Mouse (Mus musculus): ENCODE data around the gene Hist2h2bb. TPM values are rescaled to one million over a fixed set of nuclear protein-coding genes. Genes with fewer than 3 reads are reported as not detected.

Hist2h2bb gene
- polyA plus RNA-seq, 1 experiment from 2014 or later: 3.2 TPM

- WGBS: 2% methylated on average over 11 of the region's 11 CpGs
Observed at GRCm38 (mm10) chr3:96247356-96248140, 22.0 kb upstream of the Hist2h2bb start.

GRCm38 (mm10) chr3:96248141-96249033, 21.2 kb upstream of the Hist2h2bb start:
- peak overlapping the region; percentile 35 for H3K4me2 ChIP-seq (ENCODE audit: low read length)
- 50% methylated on average over 6 of the region's 6 CpGs for WGBS
- no peak overlapping the region for H3K4me3 ChIP-seq (replicated peaks; ENCODE audit: low read length)

More at GRCm38 (mm10) chr3:96247356-96248140, 22.0 kb upstream of the Hist2h2bb start:
- H3K4me2 ChIP-seq (ENCODE audit: low read length): peak overlapping the region; percentile 35
- no peak overlapping the region for H3K27ac ChIP-seq (ENCODE audit: low read length)
- H3K36me3 ChIP-seq (ENCODE audit: control insufficient read depth, insufficient read depth): no peaks in the 10 kb centered on the region
- peaks cover 12% of the 10 kb centered on the region for H3K4me1 ChIP-seq (replicated peaks; ENCODE audit: control insufficient read depth, insufficient read depth, low read length)
- H3K9me3 ChIP-seq (ENCODE audit: control insufficient read depth, low read length): no peaks in the 10 kb centered on the region
- H3K27me3 ChIP-seq (replicated peaks; ENCODE audit: control insufficient read depth, insufficient read depth, low read length): no peaks in the 10 kb centered on the region
- ATAC-seq: no peak
- H3K4me3 ChIP-seq (replicated peaks; ENCODE audit: low read length): peak overlapping the region; percentile 38
- H3K9ac ChIP-seq (replicated peaks; ENCODE audit: low read depth, low read length): peak overlapping the region; percentile 37; the same call in 1 of the 2 replicates

GRCm38 (mm10) chr3:96249034-96249345, 20.6 kb upstream of the Hist2h2bb start:
- no peak overlapping the region for H3K9ac ChIP-seq (replicated peaks; ENCODE audit: low read depth, low read length)
- no peaks in the 10 kb centered on the region for H3K36me3 ChIP-seq (ENCODE audit: control insufficient read depth, insufficient read depth)
- WGBS: 46% methylated on average over 4 of the region's 4 CpGs

More at GRCm38 (mm10) chr3:96248141-96249033, 21.2 kb upstream of the Hist2h2bb start:
- Histone ChIP-seq H3K36me3 (ENCODE audit: control insufficient read depth, insufficient read depth) (no peaks in the 10 kb centered on the region), H3K9me3 (ENCODE audit: control insufficient read depth, low read length) (no peaks in the 10 kb centered on the region), H3K9ac (replicated peaks; ENCODE audit: low read depth, low read length) (no peak overlapping the region), H3K27ac (ENCODE audit: low read length) (no peak overlapping the region), H3K27me3 (replicated peaks; ENCODE audit: control insufficient read depth, insufficient read depth, low read length) (no peaks in the 10 kb centered on the region), H3K4me1 (replicated peaks; ENCODE audit: control insufficient read depth, insufficient read depth, low read length) (peaks cover 12% of the 10 kb centered on the region)
- ATAC-seq: no peak

GRCm38 (mm10) chr3:96250890-96251289, 18.7 kb upstream of the Hist2h2bb start:
- Histone ChIP-seq H3K9ac (replicated peaks; ENCODE audit: low read depth, low read length) (no peak overlapping the region), H3K27ac (ENCODE audit: low read length) (no peak overlapping the region), H3K4me1 (replicated peaks; ENCODE audit: control insufficient read depth, insufficient read depth, low read length) (peaks cover 5% of the 10 kb centered on the region), H3K9me3 (ENCODE audit: control insufficient read depth, low read length) (no peaks in the 10 kb centered on the region), H3K36me3 (ENCODE audit: control insufficient read depth, insufficient read depth) (no peaks in the 10 kb centered on the region), H3K4me3 (replicated peaks; ENCODE audit: low read length) (no peak overlapping the region), H3K4me2 (ENCODE audit: low read length) (no peak overlapping the region), H3K27me3 (replicated peaks; ENCODE audit: control insufficient read depth, insufficient read depth, low read length) (no peaks in the 10 kb centered on the region)
- no peak for ATAC-seq
- WGBS: 70% methylated on average over 3 of the region's 3 CpGs

More at GRCm38 (mm10) chr3:96249034-96249345, 20.6 kb upstream of the Hist2h2bb start:
- Histone ChIP-seq H3K4me1 (replicated peaks; ENCODE audit: control insufficient read depth, insufficient read depth, low read length) (peaks cover 12% of the 10 kb centered on the region), H3K4me2 (ENCODE audit: low read length) (no peak overlapping the region), H3K4me3 (replicated peaks; ENCODE audit: low read length) (no peak overlapping the region), H3K9me3 (ENCODE audit: control insufficient read depth, low read length) (no peaks in the 10 kb centered on the region), H3K27me3 (replicated peaks; ENCODE audit: control insufficient read depth, insufficient read depth, low read length) (no peaks in the 10 kb centered on the region), H3K27ac (ENCODE audit: low read length) (no peak overlapping the region)
- ATAC-seq: no peak

- ATAC-seq: no peak
- Histone ChIP-seq H3K27ac (ENCODE audit: low read length) (no peak overlapping the region), H3K9me3 (ENCODE audit: control insufficient read depth, low read length) (no peaks in the 10 kb centered on the region), H3K9ac (replicated peaks; ENCODE audit: low read depth, low read length) (no peak overlapping the region), H3K4me3 (replicated peaks; ENCODE audit: low read length) (no peak overlapping the region), H3K36me3 (ENCODE audit: control insufficient read depth, insufficient read depth) (no peaks in the 10 kb centered on the region), H3K4me1 (replicated peaks; ENCODE audit: control insufficient read depth, insufficient read depth, low read length) (peaks cover 5% of the 10 kb centered on the region), H3K4me2 (ENCODE audit: low read length) (no peak overlapping the region), H3K27me3 (replicated peaks; ENCODE audit: control insufficient read depth, insufficient read depth, low read length) (no peaks in the 10 kb centered on the region)
- 92% methylated on average over 3 of the region's 3 CpGs for WGBS
Observed at GRCm38 (mm10) chr3:96251787-96252186, 17.8 kb upstream of the Hist2h2bb start.

- Histone ChIP-seq H3K4me2 (ENCODE audit: low read length) (no peak overlapping the region), H3K9me3 (ENCODE audit: control insufficient read depth, low read length) (no peaks in the 10 kb centered on the region), H3K9ac (replicated peaks; ENCODE audit: low read depth, low read length) (no peak overlapping the region), H3K36me3 (ENCODE audit: control insufficient read depth, insufficient read depth) (no peaks in the 10 kb centered on the region), H3K27ac (ENCODE audit: low read length) (no peak overlapping the region), H3K4me3 (replicated peaks; ENCODE audit: low read length) (no peak overlapping the region), H3K4me1 (replicated peaks; ENCODE audit: control insufficient read depth, insufficient read depth, low read length) (no peaks in the 10 kb centered on the region), H3K27me3 (replicated peaks; ENCODE audit: control insufficient read depth, insufficient read depth, low read length) (no peaks in the 10 kb centered on the region)
- 54% methylated on average over 10 of the region's 10 CpGs for WGBS
- no peak for ATAC-seq
Observed at GRCm38 (mm10) chr3:96254683-96255355, 14.7 kb upstream of the Hist2h2bb start.

GRCm38 (mm10) chr3:96255926-96256593, 13.5 kb upstream of the Hist2h2bb start:
- Histone ChIP-seq H3K36me3 (ENCODE audit: control insufficient read depth, insufficient read depth) (no peaks in the 10 kb centered on the region), H3K27ac (ENCODE audit: low read length) (no peak overlapping the region), H3K4me1 (replicated peaks; ENCODE audit: control insufficient read depth, insufficient read depth, low read length) (no peaks in the 10 kb centered on the region), H3K9ac (replicated peaks; ENCODE audit: low read depth, low read length) (no peak overlapping the region), H3K4me2 (ENCODE audit: low read length) (no peak overlapping the region), H3K4me3 (replicated peaks; ENCODE audit: low read length) (no peak overlapping the region), H3K27me3 (replicated peaks; ENCODE audit: control insufficient read depth, insufficient read depth, low read length) (no peaks in the 10 kb centered on the region), H3K9me3 (ENCODE audit: control insufficient read depth, low read length) (no peaks in the 10 kb centered on the region)
- 82% methylated on average over 5 of the region's 5 CpGs for WGBS
- no peak for ATAC-seq

GRCm38 (mm10) chr3:96257190-96257589, 12.4 kb upstream of the Hist2h2bb start:
- Histone ChIP-seq H3K4me2 (ENCODE audit: low read length) (no peak overlapping the region), H3K27ac (ENCODE audit: low read length) (no peak overlapping the region), H3K4me1 (replicated peaks; ENCODE audit: control insufficient read depth, insufficient read depth, low read length) (peaks cover 5% of the 10 kb centered on the region), H3K9ac (replicated peaks; ENCODE audit: low read depth, low read length) (no peak overlapping the region), H3K4me3 (replicated peaks; ENCODE audit: low read length) (no peak overlapping the region), H3K27me3 (replicated peaks; ENCODE audit: control insufficient read depth, insufficient read depth, low read length) (no peaks in the 10 kb centered on the region), H3K36me3 (ENCODE audit: control insufficient read depth, insufficient read depth) (no peaks in the 10 kb centered on the region), H3K9me3 (ENCODE audit: control insufficient read depth, low read length) (no peaks in the 10 kb centered on the region)
- WGBS: 80% methylated on average over 3 of the region's 3 CpGs
- no peak for ATAC-seq
